ENCODE assay signal across 15 mouse cellular contexts in the genomic region with DNA sequence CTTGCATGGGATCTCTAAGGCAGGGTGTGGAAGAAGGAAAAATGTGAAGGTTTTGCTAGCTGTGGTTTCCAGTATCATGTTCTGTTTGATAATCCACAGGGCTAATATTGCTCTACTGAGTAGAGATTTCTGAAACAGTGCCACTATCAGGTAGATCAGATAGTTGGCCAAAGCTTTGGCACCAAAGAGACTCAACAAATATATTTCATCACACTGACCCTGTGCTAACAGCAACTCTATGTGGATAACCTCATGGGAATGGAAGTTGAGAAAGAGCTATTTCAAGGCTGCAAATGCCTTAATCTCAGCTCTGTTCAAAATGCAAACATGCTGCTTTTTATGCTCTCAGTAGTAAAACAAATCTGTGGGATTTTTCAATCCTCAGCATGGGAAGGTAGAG.
A peak's percentile ranks its signal among the peaks of the same experiment; 100 is the strongest.
DNase-seq lines count a peak whose midpoint lies in the region; ATAC-seq and TF ChIP-seq lines count a peak whose summit lies in the region.
"Had no signal": no experiment of that assay in that cellular context is flagged by ENCODE, and none has a peak within 500 bp of the region (broad histone marks: within the 10 kb centered on the region; RNA-seq: fewer than 3 reads in every experiment).

No protein-coding gene starts in this region.

- no peak overlapping the region for H3K9ac ChIP-seq in heart, embryonic 12.5 days
- H3K9ac ChIP-seq in lung, embryonic 16.5 days (ENCODE audit: low read length) = no peak overlapping the region
- no peak overlapping the region for H3K9ac ChIP-seq in liver, embryonic 12.5 days
- H3K9ac ChIP-seq in stomach, postnatal 0 days (ENCODE audit: low read length) = no peak overlapping the region
- H3K9ac ChIP-seq: embryonic facial prominence, embryonic 12.5 days; midbrain, embryonic 13.5 days had no signal

- ATAC-seq in heart, embryonic 12.5 days (ENCODE audit: insufficient number of reproducible peaks, low FRiP score) = peak; percentile 18; the same call in 1 of the 2 replicates
- peak; percentile 75 for ATAC-seq in lung, embryonic 16.5 days (ENCODE audit: low read depth)
- ATAC-seq in liver, embryonic 12.5 days = peak; percentile 61
- ATAC-seq in stomach, postnatal 0 days (ENCODE audit: low FRiP score, low TSS enrichment) = peak; percentile 93
- ATAC-seq: midbrain, embryonic 13.5 days had no signal

- no peak for TF ChIP-seq CTCF in stomach, postnatal 0 days (IDR thresholded peaks at IDR 0.05; ENCODE audit: low read depth)

- H3K4me2 ChIP-seq in heart, embryonic 12.5 days = no peak overlapping the region
- H3K4me2 ChIP-seq in lung, embryonic 16.5 days (ENCODE audit: low read depth, low read length) = no peak overlapping the region
- H3K4me2 ChIP-seq in liver, embryonic 12.5 days = no peak overlapping the region
- no peak overlapping the region for H3K4me2 ChIP-seq in stomach, postnatal 0 days (replicated peaks; ENCODE audit: low read depth)
- H3K4me2 ChIP-seq: embryonic facial prominence, embryonic 12.5 days; midbrain, embryonic 13.5 days had no signal

- no peak for DNase-seq in heart, postnatal 25 days (ENCODE audit: low spot score)
- DNase-seq in lung, postnatal 10 days = no peak
- DNase-seq in stomach, postnatal 0 days (ENCODE audit: low spot score) = peak; percentile 32
- no peak for DNase-seq in left cerebral cortex, adult 9 months (ENCODE audit: low spot score in 2 of 2)
- DNase-seq: cerebellum, adult 11 months; cerebellum, postnatal 36 days; gastrocnemius, postnatal 14 days had no signal

- H3K4me3 ChIP-seq in heart, embryonic 12.5 days = no peak overlapping the region
- no peak overlapping the region for H3K4me3 ChIP-seq in lung, embryonic 16.5 days (ENCODE audit: low read length)
- H3K4me3 ChIP-seq in liver, embryonic 12.5 days = no peak overlapping the region
- H3K4me3 ChIP-seq in stomach, postnatal 0 days (ENCODE audit: low read depth, low read length) = no peak overlapping the region
- H3K4me3 ChIP-seq: embryonic facial prominence, embryonic 12.5 days; forebrain, embryonic 10.5 days; midbrain, embryonic 13.5 days; myocyte had no signal

- H3K36me3 ChIP-seq in heart, embryonic 12.5 days = no peaks in the 10 kb centered on the region
- no peaks in the 10 kb centered on the region for H3K36me3 ChIP-seq in lung, embryonic 16.5 days (ENCODE audit: control insufficient read depth, insufficient read depth, low read length)
- H3K36me3 ChIP-seq in liver, embryonic 12.5 days = no peaks in the 10 kb centered on the region
- H3K36me3 ChIP-seq in stomach, postnatal 0 days (ENCODE audit: control insufficient read depth, insufficient read depth, low read length) = no peaks in the 10 kb centered on the region
- H3K36me3 ChIP-seq: embryonic facial prominence, embryonic 12.5 days; forebrain, embryonic 10.5 days; G1E; midbrain, embryonic 13.5 days had no signal

- intact Hi-C loops in heart, postnatal 25 days (cut with DNase I) = no loop called here

- peaks cover 30% of the 10 kb centered on the region for H3K4me1 ChIP-seq in heart, embryonic 12.5 days (replicated peaks)
- H3K4me1 ChIP-seq in lung, embryonic 16.5 days (replicated peaks; ENCODE audit: control insufficient read depth, insufficient read depth, low read length) = peaks cover 6% of the 10 kb centered on the region
- H3K4me1 ChIP-seq in liver, embryonic 12.5 days = no peaks in the 10 kb centered on the region
- no peaks in the 10 kb centered on the region for H3K4me1 ChIP-seq in stomach, postnatal 0 days (replicated peaks; ENCODE audit: control insufficient read depth, insufficient read depth)
- H3K4me1 ChIP-seq: embryonic facial prominence, embryonic 12.5 days; forebrain, embryonic 10.5 days; midbrain, embryonic 13.5 days had no signal

- H3K9me3 ChIP-seq in heart, embryonic 12.5 days (replicated peaks) = no peaks in the 10 kb centered on the region
- no peaks in the 10 kb centered on the region for H3K9me3 ChIP-seq in lung, embryonic 16.5 days (ENCODE audit: control insufficient read depth, low read length)
- H3K9me3 ChIP-seq in liver, embryonic 12.5 days (replicated peaks) = no peaks in the 10 kb centered on the region
- H3K9me3 ChIP-seq in stomach, postnatal 0 days (ENCODE audit: control insufficient read depth, low read length) = no peaks in the 10 kb centered on the region
- H3K9me3 ChIP-seq: embryonic facial prominence, embryonic 12.5 days; forebrain, embryonic 10.5 days; G1E; midbrain, embryonic 13.5 days had no signal

- peak overlapping the region; percentile 53; the same call in 1 of the 2 replicates for H3K27ac ChIP-seq in heart, embryonic 12.5 days (ENCODE audit: poor library complexity, severe bottlenecking)
- H3K27ac ChIP-seq in lung, embryonic 16.5 days (ENCODE audit: low read length) = peak overlapping the region; percentile 69
- no peak overlapping the region for H3K27ac ChIP-seq in liver, embryonic 12.5 days
- H3K27ac ChIP-seq in stomach, postnatal 0 days (replicated peaks) = no peak overlapping the region
- H3K27ac ChIP-seq: embryonic facial prominence, embryonic 12.5 days; forebrain, embryonic 10.5 days; midbrain, embryonic 13.5 days had no signal

- TF ChIP-seq EP300 in stomach, postnatal 0 days (optimal IDR thresholded peaks at IDR 0.05) = no peak

- H3K27me3 ChIP-seq in heart, embryonic 12.5 days (replicated peaks) = no peaks in the 10 kb centered on the region
- H3K27me3 ChIP-seq in lung, embryonic 16.5 days (ENCODE audit: control insufficient read depth, insufficient read depth, low read depth, low read length) = no peaks in the 10 kb centered on the region
- H3K27me3 ChIP-seq in liver, embryonic 12.5 days (replicated peaks) = no peaks in the 10 kb centered on the region
- no peaks in the 10 kb centered on the region for H3K27me3 ChIP-seq in stomach, postnatal 0 days (ENCODE audit: control insufficient read depth, insufficient read depth, low read length)
- H3K27me3 ChIP-seq: embryonic facial prominence, embryonic 12.5 days; midbrain, embryonic 13.5 days had no signal

Comparison
In these comparisons a context has a peak if more than half of its experiments do, and no peak if none do; other contexts are left out.
1. ATAC-seq: peak in every context shown above with its lines; median percentile 93 in stomach, postnatal 0 days; 75 in lung, embryonic 16.5 days; 61 in liver, embryonic 12.5 days; 18 in heart, embryonic 12.5 days.
2. H3K27ac ChIP-seq: peak in heart, embryonic 12.5 days (single experiment) and lung, embryonic 16.5 days (single experiment); none in liver, embryonic 12.5 days (single experiment) and stomach, postnatal 0 days (single experiment).